Mouse (Mus musculus) cerebellum, adult 2 months (tissue): ENCODE measurements around the gene Lrrc75a. TPM values are rescaled to one million over a fixed set of nuclear protein-coding genes. Genes with fewer than 3 reads are reported as not detected.

Experiments used
- DNase-seq, 2 experiments: peaks; one replicate each; pipeline ENCODE4 v3.0.0; 2021
- H3K27ac ChIP-seq: fragments of 200-500 bp; 2 replicates; pipeline ENCODE4 v1.5.1; 2012; ENCODE audit warnings: low read length, control low read depth, inconsistent platforms; ENCODE audit not compliant: insufficient read depth
- H3K27me3 ChIP-seq: fragments of 200-500 bp; 2 replicates; pipeline ENCODE4 v1.6.1; 2012; ENCODE audit warnings: inconsistent platforms, mild to moderate bottlenecking, low read length, moderate library complexity; ENCODE audit not compliant: control insufficient read depth, insufficient read depth
- H3K4me1 ChIP-seq: fragments of 200-500 bp; 2 replicates; pipeline ENCODE4 v1.6.1; 2011; ENCODE audit warnings: low read length; ENCODE audit not compliant: control insufficient read depth, insufficient read depth
- H3K4me3 ChIP-seq: fragments of 200-500 bp; replicated peaks from 2 replicates; pipeline ENCODE3; 2011; ENCODE audit warnings: mild to moderate bottlenecking, low read depth, low read length, control low read depth; ENCODE audit not compliant: insufficient read depth
- CTCF ChIP-seq: fragments of 200-500 bp; IDR thresholded peaks from 2 replicates; pipeline ENCODE4 v1.5.1; 2011; ENCODE audit warnings: low read depth, mild to moderate bottlenecking, control low read depth, low read length, moderate library complexity, borderline replicate concordance; ENCODE audit not compliant: insufficient read depth
- POLR2A ChIP-seq: fragments of 200-500 bp; IDR thresholded peaks from 2 replicates; pipeline ENCODE4 v1.6.1; 2011; ENCODE audit warnings: low read length, control low read depth, borderline replicate concordance; ENCODE audit not compliant: insufficient read depth
- WGBS: fragments of 180-500 bp; shearing (Covaris S2); methylation state at CpG from one replicate; pipeline ENCODE4 v1.1.7; 2018; 5-methylcytosine and 5-hydroxymethylcytosine counted together
- polyA plus RNA-seq: library from polyadenylated mRNA; depleted of rRNA; stranded (reverse); fragments of >200 nt; gene quantifications from 2 replicates; pipeline ENCODE4 v1.2.3, GENCODE M21; 2012

The Lrrc75a gene
- polyA plus RNA-seq, 1 experiment, result 6.5 TPM

DNA sequence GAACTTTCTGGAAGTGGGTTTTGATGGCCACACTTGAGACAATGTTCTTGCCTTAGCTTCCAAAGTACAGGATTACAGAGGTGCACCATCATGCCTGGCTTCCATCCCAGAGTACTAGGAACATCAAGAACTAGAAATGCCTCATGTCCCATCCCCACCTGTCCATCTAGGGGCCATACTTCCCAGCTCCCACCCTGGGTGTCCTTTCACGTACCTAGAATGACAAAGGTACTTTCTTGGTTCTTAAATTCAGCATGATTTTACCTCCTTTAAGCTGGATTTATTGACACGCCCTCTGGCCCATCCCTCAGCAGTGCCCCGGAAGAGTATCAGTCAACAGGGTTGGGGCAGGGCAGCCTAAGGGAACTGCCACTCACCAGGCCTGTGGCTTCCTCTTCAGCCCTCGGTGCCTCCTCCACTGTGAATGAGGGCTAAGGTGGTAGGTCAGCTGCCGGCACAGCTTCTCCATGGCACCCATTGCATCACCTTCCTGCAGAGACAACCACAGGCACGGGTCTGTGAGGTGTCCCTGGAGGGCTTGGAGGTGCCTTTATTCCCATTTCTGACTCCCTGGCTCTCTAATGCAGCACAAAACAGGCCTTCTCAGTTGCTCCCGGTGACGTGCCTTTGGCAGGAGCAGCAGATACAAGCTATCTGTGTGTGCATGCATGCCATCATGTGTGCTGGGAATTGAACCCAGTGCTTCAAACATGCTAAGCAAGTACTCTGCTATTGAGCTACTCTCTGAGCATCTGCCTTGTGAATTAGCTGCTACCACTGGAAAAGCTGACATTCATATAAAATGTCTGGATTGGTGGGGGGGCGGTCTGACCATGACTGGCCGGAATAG is 39.3 kb downstream of the Lrrc75a start:
- no peak for TF ChIP-seq POLR2A
- no peak for TF ChIP-seq CTCF

GRCm38 (mm10) chr11:62607952-62608201 is 40.4 kb downstream of the Lrrc75a start:
- Histone ChIP-seq H3K4me1 (peaks cover 14% of the 10 kb centered on the region), H3K27me3 (no peaks in the 10 kb centered on the region), H3K4me3 (no peak overlapping the region), H3K27ac (no peak overlapping the region)
- no peak for DNase-seq
- TF ChIP-seq POLR2A, result no peak
- no peak for TF ChIP-seq CTCF
- 81% methylated on average over 1 of the region's 1 CpGs for WGBS

More for the DNA sequence above, 39.3 kb downstream of the Lrrc75a start:
- WGBS, result 78% methylated on average over 10 of the region's 10 CpGs
- no peak for DNase-seq
- H3K4me3 ChIP-seq, result no peak overlapping the region
- no peak overlapping the region for H3K27ac ChIP-seq
- H3K4me1 ChIP-seq, result peaks cover 16% of the 10 kb centered on the region
- H3K27me3 ChIP-seq, result no peaks in the 10 kb centered on the region

- no peak for DNase-seq
- Histone ChIP-seq H3K27ac (no peak overlapping the region), H3K4me3 (no peak overlapping the region), H3K4me1 (peaks cover 14% of the 10 kb centered on the region), H3K27me3 (no peaks in the 10 kb centered on the region)
- TF ChIP-seq CTCF, result 0 out of 2 replicates have a peak, but pooled peaks have one; percentile 1
- TF ChIP-seq POLR2A, result no peak
- 56% methylated on average over 10 of the region's 10 CpGs for WGBS
Observed at GRCm38 (mm10) chr11:62607170-62607951, 41.0 kb downstream of the Lrrc75a start.

GRCm38 (mm10) chr11:62606299-62607169 is 41.8 kb downstream of the Lrrc75a start:
- Histone ChIP-seq H3K27ac (no peak overlapping the region), H3K4me1 (peaks cover 14% of the 10 kb centered on the region), H3K27me3 (no peaks in the 10 kb centered on the region), H3K4me3 (no peak overlapping the region)
- DNase-seq, result no peak
- WGBS, result 37% methylated on average over 10 of the region's 10 CpGs
- TF ChIP-seq POLR2A (no peak), CTCF (no peak)

DNA sequence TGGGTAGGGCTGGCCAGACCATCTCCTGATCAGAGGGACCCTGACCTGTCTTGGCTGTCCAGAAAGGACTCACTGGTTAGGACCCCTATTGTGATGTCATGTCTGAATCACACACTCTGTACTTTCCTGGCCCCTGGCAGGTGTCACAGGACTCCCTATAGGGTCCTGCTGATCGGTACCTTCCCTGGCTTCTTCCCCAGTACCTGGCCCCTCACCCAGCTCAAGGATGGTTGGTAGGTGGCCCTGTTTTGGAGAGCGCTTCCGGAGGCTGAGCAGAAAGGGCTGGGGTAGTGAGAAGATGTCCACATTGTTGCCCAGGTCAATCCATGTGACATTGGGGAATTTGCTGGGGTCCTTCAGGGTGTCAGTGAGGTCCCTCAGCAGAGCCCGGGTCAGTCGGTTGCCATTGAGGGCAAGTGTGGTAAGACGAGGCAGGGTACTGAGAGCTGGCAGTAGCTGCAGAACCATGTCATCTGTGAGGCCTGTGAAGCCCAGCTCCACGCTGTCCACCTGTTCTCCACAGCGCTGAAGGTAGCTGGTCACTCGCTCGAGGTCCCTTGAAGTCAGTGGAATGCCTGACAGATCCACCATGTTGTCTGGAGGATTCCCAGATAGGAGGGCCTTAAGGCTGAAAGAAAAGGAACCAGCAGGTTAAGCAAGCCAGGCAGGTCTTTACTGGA is 42.6 kb downstream of the Lrrc75a start:
- 34% methylated on average over 10 of the region's 10 CpGs for WGBS
- DNase-seq, result no peak
- peaks cover 14% of the 10 kb centered on the region for H3K4me1 ChIP-seq
- H3K4me3 ChIP-seq, result no peak overlapping the region
- TF ChIP-seq CTCF, result no peak
- no peak for TF ChIP-seq POLR2A
- no peak overlapping the region for H3K27ac ChIP-seq
- no peaks in the 10 kb centered on the region for H3K27me3 ChIP-seq

DNA sequence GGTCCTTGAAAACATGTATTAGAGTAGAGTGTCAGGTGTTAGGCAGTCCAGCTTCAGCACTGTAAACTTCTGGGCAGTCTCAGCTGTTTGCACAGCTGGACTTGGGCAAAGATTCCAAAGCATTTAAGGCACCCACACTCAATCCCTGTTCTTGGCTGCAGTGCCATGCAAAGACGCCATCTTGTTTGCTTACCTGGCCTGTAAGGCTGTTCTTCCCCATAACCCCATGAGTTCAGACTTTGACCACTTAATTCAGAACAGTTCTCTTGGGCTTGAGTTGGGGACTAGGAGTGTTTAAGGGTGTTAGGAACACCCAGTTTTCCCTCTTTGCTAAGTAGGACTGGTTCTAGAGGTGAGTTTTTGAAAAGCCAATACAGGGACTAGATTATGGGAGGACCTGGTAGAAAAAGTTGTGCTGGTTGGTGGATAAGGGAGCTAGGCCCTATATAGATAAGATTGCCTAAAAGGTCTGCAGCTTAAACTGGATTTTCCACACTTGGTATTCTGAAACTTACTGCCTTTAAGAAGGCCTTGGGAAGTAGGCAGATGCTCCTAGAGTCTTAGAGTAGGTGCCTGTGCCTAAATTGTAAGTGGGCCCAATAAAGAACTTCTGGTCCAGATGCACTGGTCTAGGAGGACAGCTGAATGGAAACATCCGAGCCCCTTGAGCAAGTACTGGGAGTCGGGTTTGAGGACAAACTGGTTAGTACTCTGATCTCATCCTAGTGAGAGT is 43.3 kb downstream of the Lrrc75a start:
- H3K4me3 ChIP-seq, result no peak overlapping the region

More for the DNA sequence above, 43.3 kb downstream of the Lrrc75a start:
- no peak for TF ChIP-seq POLR2A
- TF ChIP-seq CTCF, result no peak
- H3K4me1 ChIP-seq, result peaks cover 14% of the 10 kb centered on the region
- no peak for DNase-seq
- no peaks in the 10 kb centered on the region for H3K27me3 ChIP-seq
- 21% methylated on average over 3 of the region's 3 CpGs for WGBS
- H3K27ac ChIP-seq, result no peak overlapping the region
